Mouse (Mus musculus): Measurements from ENCODE around the gene Rasgrf1.

The Rasgrf1 gene

GRCm38 (mm10) chr9:89970886-89971486 lies 61.3 kb downstream of the Rasgrf1 start:
- no peak for DNase-seq (ENCODE audit: low read depth)

DNA sequence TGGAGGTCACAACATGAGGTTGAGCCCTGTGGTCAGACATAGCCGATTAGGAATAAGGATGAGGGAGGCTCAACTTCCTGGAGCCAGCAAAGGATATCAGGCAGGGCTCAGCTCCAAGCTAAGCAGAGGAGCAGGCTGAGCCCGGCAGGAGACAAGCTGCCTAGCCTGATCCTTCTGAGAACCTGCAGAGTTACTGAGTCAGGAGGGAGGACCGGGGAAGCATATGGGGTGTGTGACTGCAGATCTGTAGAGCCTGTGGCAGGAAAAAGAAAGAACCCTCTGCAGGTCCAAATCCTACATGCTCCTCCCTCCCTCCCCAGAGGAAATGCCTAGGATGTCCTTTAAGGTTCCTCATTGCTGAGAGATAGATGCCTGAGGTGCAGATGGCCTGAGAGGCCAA lies 62.6 kb downstream of the Rasgrf1 start:
- DNase-seq (ENCODE audit: low read depth) = no peak

GRCm38 (mm10) chr9:89973856-89974255 lies 64.1 kb downstream of the Rasgrf1 start:
- peak; percentile 26 for DNase-seq (ENCODE audit: low read depth)

DNA sequence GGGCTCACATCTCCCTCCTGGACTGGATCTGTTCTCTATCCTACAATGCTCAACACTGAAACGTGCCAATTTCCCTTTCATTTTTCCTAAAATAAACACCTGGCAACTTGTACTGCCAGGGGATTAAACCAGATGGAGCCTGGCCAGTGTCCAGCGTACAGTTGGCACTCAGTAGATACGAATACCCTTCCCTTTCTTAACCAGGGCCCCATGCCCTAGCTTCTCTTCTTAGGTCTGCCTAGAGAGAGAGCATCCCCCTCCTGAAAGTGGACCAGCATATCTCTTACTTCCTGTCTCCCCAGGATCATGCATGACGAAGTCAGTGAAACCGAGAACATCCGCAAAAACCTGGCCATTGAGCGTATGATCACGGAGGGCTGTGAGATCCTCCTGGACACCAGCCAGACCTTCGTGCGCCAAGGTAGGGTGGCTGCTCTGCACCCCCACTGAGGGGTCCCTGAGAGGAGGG lies 64.8 kb downstream of the Rasgrf1 start:
- no peak for DNase-seq (ENCODE audit: low read depth)

- no peak for DNase-seq (ENCODE audit: low read depth)
Measured at GRCm38 (mm10) chr9:89976366-89976940, 66.7 kb downstream of the Rasgrf1 start.

DNA sequence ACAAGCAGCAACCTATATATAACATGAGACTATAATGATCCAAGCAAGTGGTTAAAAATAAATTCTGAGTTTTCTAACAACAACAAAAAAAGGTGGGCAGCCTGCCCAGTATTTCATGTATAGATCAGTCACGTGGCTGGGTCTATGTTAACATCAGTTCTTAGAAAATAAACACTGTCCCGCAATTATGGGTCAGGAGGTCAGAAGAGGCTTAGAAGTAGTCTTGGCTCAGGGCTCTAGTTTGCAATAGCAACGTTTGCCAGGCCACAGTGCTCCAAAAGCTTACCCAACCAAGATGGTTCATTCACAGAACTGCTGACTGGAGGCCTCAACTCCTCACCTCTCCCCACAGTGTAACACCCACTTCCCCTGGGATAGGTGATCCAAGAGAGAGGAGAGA lies 69.5 kb downstream of the Rasgrf1 start:
- no peak for DNase-seq (ENCODE audit: low read depth)

DNA sequence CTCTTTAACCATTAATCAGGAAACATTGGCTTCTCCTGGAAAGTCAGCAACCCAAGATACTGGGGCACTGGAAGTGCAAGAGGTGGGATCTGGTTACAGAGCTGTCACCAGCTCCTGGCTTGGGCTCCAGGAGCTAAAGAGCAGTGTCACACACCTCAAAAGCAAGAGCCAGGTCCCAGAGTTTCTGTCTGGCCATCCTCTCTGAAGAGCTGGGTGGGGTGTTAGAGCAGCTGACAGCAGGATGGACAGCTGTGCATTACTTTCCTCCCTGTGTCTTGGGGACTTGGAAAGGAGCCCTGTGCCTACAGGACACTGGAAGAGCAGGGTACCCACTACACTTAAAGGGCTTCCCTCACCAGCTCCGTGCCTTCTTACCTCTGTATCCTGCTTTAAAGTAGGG lies 72.5 kb downstream of the Rasgrf1 start:
- DNase-seq (ENCODE audit: low read depth) = no peak

DNA sequence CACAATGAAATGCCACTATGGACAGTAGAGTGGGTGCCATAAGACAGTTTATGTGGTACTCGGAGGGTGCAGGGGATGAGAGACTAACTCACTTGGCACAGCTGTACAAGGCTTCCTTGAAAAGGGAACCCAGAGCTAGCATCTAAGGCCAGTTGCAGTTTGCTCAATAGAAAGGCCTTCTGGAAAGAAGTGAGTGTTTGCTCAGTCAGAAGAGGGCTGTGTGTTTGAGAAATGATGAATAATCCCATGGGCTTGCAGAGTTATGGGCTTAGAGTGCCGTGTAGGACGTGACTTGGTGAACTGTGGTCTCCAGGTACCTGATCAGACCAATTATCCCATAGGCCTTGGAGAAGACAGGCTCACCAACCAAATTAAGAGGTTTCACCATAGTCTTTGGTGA lies 78.3 kb downstream of the Rasgrf1 start:
- DNase-seq (ENCODE audit: low read depth) = no peak

GRCm38 (mm10) chr9:89988811-89989528 lies 79.3 kb downstream of the Rasgrf1 start:
- DNase-seq (ENCODE audit: low read depth) = no peak

DNA sequence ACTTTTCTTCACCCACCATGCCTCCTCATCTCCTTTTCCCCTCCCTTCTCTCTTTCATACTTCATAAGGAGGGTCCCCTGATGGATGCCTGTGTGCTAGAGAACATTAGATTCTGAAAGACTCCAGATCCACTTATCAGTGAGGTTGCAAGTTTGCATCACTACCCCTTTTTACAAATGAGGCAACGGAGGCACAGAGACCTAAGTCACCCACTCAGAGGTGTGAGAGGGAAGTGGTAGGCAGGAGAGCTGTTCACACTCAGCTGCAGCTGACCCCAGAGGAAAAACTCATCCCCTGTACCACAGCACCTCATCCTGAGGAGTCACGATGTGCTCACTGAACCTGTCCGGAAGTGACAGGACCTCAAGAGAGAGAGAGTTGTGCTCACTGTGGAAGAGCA lies 96.7 kb downstream of the Rasgrf1 start:
- DNase-seq (ENCODE audit: low read depth) = no peak

- no peak for DNase-seq (ENCODE audit: low read depth)
Measured at GRCm38 (mm10) chr9:90007094-90007493, 97.4 kb downstream of the Rasgrf1 start.

DNA sequence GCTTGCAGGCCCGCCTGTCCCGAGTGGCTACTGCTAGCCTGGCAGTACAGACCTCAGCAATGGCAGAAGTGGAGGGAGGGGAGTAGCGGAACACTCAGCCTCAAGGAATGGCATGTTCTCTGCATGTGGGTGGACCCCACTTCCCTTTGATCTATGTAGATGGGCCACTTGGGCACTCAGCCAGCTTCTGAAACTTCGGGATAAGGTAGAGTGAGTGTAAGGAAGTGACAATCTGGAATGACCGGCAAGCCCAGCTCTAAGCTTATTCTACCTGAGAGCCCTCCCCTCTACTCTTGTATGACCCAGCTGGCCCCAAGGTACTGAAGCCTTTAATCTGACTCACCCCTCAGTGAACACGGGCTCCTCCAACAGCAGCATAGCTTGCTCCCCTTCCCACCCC lies 98.4 kb downstream of the Rasgrf1 start:
- no peak for DNase-seq (ENCODE audit: low read depth)

DNA sequence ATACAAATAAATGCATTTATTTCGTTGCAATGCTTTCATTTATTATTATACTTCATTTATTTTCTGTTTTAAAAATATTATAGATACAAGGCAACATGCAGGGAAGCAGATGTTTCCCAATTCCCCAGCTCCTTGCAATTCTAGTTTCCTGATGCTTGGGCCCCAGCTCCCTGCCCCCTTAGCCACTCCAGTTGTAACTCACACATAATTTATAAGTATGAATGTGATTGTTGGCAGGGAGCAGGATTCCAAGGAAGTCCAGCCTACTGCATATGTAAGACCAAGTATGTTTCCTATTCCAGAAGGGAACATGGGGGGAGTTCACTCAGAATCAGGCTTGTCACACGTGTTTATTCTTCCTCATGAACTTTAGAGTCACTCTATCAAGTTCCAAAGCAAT lies 102.1 kb downstream of the Rasgrf1 start:
- no peak for DNase-seq (ENCODE audit: low read depth)

GRCm38 (mm10) chr9:90014649-90015048 lies 104.9 kb downstream of the Rasgrf1 start:
- DNase-seq (ENCODE audit: low read depth) = no peak

GRCm38 (mm10) chr9:90016204-90016603 lies 106.5 kb downstream of the Rasgrf1 start:
- no peak for DNase-seq (ENCODE audit: low read depth)

DNA sequence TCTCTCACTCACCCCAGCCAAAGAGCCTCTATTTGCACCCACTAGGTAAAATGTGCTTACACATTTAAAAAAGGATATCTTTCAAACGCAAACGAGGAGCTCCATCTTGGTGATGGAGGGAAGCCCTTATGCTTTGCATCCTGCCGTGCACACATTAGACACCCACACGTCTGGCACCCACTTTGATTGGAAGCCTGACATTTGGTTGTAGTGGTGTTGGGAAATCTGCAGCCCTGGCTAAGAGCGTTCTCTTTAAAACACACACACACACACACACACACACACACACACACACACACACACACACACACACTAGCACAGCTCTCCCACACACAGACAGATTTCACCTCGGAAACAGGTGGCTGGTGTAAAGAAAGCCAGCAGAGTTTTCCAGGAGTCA lies 111.2 kb downstream of the Rasgrf1 start:
- no peak for DNase-seq (ENCODE audit: low read depth)

- peak; percentile 7 for DNase-seq (ENCODE audit: low read depth)
Measured at GRCm38 (mm10) chr9:90021442-90021841, 111.7 kb downstream of the Rasgrf1 start.

- DNase-seq (ENCODE audit: low read depth) = no peak
Measured at GRCm38 (mm10) chr9:90027709-90028108, 118.0 kb downstream of the Rasgrf1 start.

DNA sequence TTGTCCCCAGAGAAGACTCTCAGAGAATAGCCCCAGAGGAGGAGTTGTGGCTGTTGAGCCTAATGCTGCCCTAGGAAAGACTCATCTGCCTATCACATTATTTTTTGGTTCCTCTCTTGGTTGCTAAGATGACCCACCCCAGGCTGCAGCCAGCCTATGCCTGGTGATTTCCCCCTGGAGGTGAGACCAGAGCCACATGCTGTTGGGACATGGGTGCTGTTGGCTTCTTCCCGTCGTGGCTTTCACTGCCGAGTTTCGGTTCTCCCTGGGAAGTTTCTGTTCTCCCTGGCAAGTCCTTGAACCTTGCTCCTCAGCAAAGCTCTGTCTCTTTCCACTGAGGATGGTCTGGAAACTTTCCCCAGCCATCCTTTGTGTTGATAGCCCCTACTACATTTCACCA lies 124.2 kb downstream of the Rasgrf1 start:
- no peak for DNase-seq (ENCODE audit: low read depth)

- no peak for DNase-seq (ENCODE audit: low read depth)
Measured at GRCm38 (mm10) chr9:90035168-90035567, 125.5 kb downstream of the Rasgrf1 start.

DNA sequence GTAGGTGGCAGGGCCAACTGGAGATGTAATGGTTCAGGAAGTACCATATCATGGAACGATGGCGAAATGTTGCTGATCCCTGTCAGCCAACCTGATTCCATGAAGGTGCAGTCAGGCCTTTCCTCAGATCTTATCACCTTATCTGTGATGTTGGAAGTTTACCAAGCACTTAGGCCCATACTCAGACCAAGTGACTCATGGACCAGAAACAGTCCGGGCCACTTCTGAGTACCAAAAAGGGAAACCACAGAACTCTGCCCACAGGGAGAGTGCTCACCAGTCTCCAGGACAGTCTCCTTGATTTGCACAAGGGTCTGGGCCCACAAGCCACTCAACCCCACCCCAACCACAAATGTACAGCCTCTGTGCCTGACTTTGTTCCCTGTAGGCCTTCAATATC lies 126.1 kb downstream of the Rasgrf1 start:
- no peak for DNase-seq (ENCODE audit: low read depth)

DNA sequence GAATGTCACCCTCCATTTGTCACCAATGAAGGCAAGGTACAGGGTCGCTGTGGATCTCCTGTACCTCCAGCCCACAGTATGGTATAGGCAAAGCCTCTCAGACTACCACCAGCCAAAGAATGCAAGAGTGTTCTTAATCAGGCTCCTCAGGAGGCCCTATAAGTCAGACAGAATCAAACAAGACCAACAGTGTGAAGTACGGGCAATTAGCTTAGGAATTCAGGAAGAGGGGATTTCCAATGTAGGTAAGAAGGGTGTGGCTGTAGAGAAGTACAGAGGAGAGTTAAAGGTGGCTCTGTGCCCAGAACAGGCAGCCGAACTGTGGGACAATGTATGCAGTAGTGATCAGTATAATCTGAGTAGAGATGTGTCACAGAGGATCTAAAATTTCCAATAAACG lies 126.6 kb downstream of the Rasgrf1 start:
- no peak for DNase-seq (ENCODE audit: low read depth)

DNA sequence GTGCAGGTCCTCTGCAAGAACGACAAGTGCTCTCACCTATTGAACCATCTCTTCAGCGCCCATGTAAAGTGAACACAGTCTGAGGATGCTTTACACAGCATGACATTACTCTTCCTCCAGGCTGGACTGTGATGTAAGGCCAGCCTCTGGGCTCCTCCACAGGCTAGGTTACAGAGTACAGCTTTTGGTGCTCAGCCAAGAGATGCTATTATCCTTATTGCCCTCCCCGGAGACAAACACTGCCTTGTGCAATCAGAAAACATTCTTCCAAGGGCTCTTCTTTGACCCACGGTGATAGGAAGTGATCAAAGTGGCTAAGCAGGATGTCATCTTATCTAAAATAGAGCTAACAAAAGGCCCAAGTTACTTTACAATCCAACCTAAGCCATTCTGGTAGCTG lies 128.8 kb downstream of the Rasgrf1 start:
- DNase-seq (ENCODE audit: low read depth) = no peak

DNA sequence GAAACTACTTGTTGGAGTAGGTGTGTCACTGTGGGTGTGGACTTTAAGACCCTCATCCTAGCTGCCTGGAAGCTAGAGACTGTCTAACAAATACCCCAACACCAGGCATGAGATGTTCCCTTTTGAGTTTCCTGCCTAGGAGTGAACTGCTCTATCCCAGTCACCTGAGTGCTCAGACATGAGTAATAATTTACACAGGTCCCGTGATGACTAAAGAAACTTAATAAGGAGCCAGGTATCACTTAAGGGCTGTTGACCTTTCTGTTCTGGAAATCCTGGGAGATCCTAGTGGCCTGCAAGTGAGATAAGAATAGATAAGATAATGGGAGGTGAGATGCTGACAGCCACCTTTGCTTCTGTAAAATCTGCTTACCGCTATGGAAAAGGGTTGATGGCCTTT lies 131.2 kb downstream of the Rasgrf1 start:
- DNase-seq (ENCODE audit: low read depth) = no peak

Measured in c-Kit-positive CD71-negative TER-119-negative erythroid progenitor cells, embryonic 14.5 days (primary cell).